Mouse (Mus musculus) forebrain, embryonic 15.5 days (tissue): ENCODE measurements at regions not wholly inside any gene's neighbourhood (a gene's known extent, or its start where the extent isn't known, plus 50 kb on each side); places are given as distances from the start of the nearest gene placed in this dataset.

Source experiments
- ATAC-seq: fragments of 200-750 bp; cut with Nextera tagmentation; replicated peaks from 2 replicates; pipeline ENCODE4 v1.8.0; 2017; ENCODE audit warnings: mild to moderate bottlenecking, moderate TSS enrichment, moderate library complexity
- H3K27ac ChIP-seq: fragments of 300-500 bp; sonication (generic); replicated peaks from 2 replicates; pipeline ENCODE4 v1.5.1; 2015; ENCODE audit warnings: mild to moderate bottlenecking, inconsistent platforms
- H3K27me3 ChIP-seq: fragments of 300-500 bp; sonication (generic); 2 replicates; pipeline ENCODE4 v1.6.1; 2015; ENCODE audit warnings: inconsistent platforms
- H3K36me3 ChIP-seq: fragments of 300-500 bp; sonication (generic); 2 replicates; pipeline ENCODE4 v1.6.1; 2015; ENCODE audit warnings: mild to moderate bottlenecking, inconsistent platforms
- H3K4me1 ChIP-seq: fragments of 300-500 bp; sonication (generic); 2 replicates; pipeline ENCODE4 v1.6.1; 2015; ENCODE audit warnings: inconsistent platforms
- H3K4me2 ChIP-seq: fragments of 300-500 bp; sonication (generic); replicated peaks from 2 replicates; pipeline ENCODE4 v1.6.1; 2015; ENCODE audit warnings: mild to moderate bottlenecking, inconsistent platforms
- H3K4me3 ChIP-seq: fragments of 300-500 bp; sonication (generic); 2 replicates; pipeline ENCODE4 v1.5.1; 2015; ENCODE audit warnings: mild to moderate bottlenecking, inconsistent platforms
- H3K9ac ChIP-seq: fragments of 300-500 bp; sonication (generic); replicated peaks from 2 replicates; pipeline ENCODE4 v1.6.1; 2015; ENCODE audit warnings: mild to moderate bottlenecking, inconsistent platforms
- H3K9me3 ChIP-seq: fragments of 300-500 bp; sonication (generic); 2 replicates; pipeline ENCODE4 v1.6.1; 2016; ENCODE audit warnings: inconsistent platforms
- WGBS: fragments of 180-500 bp; shearing (Covaris S2); methylation state at CpG from one replicate; pipeline ENCODE4 v1.1.7; 2015; ENCODE audit warnings: mixed read lengths; 5-methylcytosine and 5-hydroxymethylcytosine counted together

- H3K27me3 ChIP-seq, result no peaks in the 10 kb centered on the region
Observed at GRCm38 (mm10) chr9:34234734-34235133, 251.0 kb upstream of the Kirrel3 start.

DNA sequence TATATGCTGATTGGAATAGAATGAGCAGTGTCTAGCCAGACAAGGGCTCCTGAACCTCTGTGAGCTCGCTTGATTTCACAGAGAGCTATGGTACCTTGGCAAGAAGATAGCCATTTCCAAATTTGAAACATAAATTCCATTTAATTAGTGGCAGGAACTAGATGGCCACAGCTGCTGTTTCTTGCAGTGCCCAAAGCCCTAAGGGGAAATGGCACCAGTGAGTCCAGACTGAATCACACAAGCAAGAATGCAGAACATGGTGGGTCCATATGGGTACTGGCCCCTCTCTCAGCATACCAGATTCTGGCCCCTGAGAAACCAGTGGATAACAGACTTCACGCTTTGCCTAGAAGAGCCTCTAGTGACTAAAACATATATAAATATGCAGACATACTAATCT is 246.2 kb upstream of the Kirrel3 start:
- Histone ChIP-seq H3K4me3 (no peak overlapping the region), H3K4me2 (no peak overlapping the region), H3K9ac (no peak overlapping the region), H3K36me3 (no peaks in the 10 kb centered on the region), H3K4me1 (no peaks in the 10 kb centered on the region), H3K9me3 (no peaks in the 10 kb centered on the region), H3K27me3 (no peaks in the 10 kb centered on the region), H3K27ac (no peak overlapping the region)
- ATAC-seq, result no peak
- 85% methylated on average over 2 of the region's 2 CpGs for WGBS

More at GRCm38 (mm10) chr9:34234734-34235133, 251.0 kb upstream of the Kirrel3 start:
- H3K27ac ChIP-seq, result no peak overlapping the region
- no peak for ATAC-seq
- no peaks in the 10 kb centered on the region for H3K4me1 ChIP-seq
- no peak overlapping the region for H3K9ac ChIP-seq
- no peak overlapping the region for H3K4me3 ChIP-seq
- H3K4me2 ChIP-seq, result no peak overlapping the region
- H3K36me3 ChIP-seq, result no peaks in the 10 kb centered on the region
- H3K9me3 ChIP-seq, result no peaks in the 10 kb centered on the region

GRCm38 (mm10) chr9:34243674-34244073 is 242.0 kb upstream of the Kirrel3 start:
- Histone ChIP-seq H3K9ac (no peak overlapping the region), H3K4me3 (no peak overlapping the region), H3K27ac (no peak overlapping the region), H3K27me3 (no peaks in the 10 kb centered on the region), H3K36me3 (no peaks in the 10 kb centered on the region), H3K4me1 (no peaks in the 10 kb centered on the region), H3K9me3 (no peaks in the 10 kb centered on the region), H3K4me2 (no peak overlapping the region)
- ATAC-seq, result no peak
- 88% methylated on average over 2 of the region's 2 CpGs for WGBS

GRCm38 (mm10) chr9:34244576-34244975 is 241.1 kb upstream of the Kirrel3 start:
- H3K27ac ChIP-seq, result no peak overlapping the region
- H3K4me3 ChIP-seq, result no peak overlapping the region
- H3K9ac ChIP-seq, result no peak overlapping the region
- H3K4me1 ChIP-seq, result no peaks in the 10 kb centered on the region
- H3K4me2 ChIP-seq, result no peak overlapping the region
- no peaks in the 10 kb centered on the region for H3K9me3 ChIP-seq
- ATAC-seq, result no peak
- no peaks in the 10 kb centered on the region for H3K27me3 ChIP-seq
- no peaks in the 10 kb centered on the region for H3K36me3 ChIP-seq
- 80% methylated on average over 5 of the region's 5 CpGs for WGBS

DNA sequence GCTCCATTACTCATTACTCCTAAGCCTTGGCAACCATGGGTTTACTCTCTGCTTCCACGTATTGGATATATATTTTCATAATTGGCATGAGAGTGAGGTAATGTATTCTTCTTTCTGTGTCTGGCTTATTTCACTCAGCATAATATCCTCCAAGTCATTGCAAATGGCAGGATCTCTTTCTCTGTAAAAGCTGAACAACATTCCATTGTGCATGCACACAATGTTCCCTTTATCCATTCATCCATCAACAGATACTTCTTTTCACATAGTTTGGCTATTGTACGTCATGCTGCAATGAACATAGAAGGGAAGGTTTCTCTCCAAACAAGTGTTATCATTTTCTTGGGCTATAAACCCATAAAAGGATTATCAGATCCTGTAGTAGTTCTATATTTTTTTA is 232.9 kb upstream of the Kirrel3 start:
- WGBS, result 59% methylated on average over 2 of the region's 2 CpGs
- no peaks in the 10 kb centered on the region for H3K4me1 ChIP-seq
- no peaks in the 10 kb centered on the region for H3K9me3 ChIP-seq
- no peak overlapping the region for H3K4me3 ChIP-seq
- no peaks in the 10 kb centered on the region for H3K27me3 ChIP-seq
- no peaks in the 10 kb centered on the region for H3K36me3 ChIP-seq
- ATAC-seq, result no peak
- H3K27ac ChIP-seq, result no peak overlapping the region
- no peak overlapping the region for H3K4me2 ChIP-seq
- no peak overlapping the region for H3K9ac ChIP-seq

DNA sequence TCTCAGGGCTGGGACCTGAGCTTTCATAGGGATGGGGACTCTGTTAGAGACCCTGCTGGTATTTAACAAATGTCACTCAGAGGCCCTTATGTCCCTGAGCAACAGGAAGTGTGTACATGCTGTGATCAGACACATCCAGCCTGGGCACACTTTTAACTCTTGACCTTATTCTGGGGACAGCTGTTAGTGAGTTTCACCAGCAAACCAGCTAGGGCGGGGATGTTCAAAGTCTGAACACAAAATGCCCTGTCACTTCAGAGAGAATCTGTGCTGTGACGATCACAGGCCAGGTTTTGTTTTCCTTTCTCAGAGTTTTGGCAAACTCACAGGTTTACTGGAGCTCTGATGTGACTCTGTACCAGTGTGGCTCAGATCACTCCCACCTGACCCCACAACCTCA is 227.2 kb upstream of the Kirrel3 start:
- 61% methylated on average over 2 of the region's 2 CpGs for WGBS
- ATAC-seq, result no peak
- Histone ChIP-seq H3K36me3 (no peaks in the 10 kb centered on the region), H3K9ac (no peak overlapping the region), H3K4me2 (no peak overlapping the region), H3K4me1 (no peaks in the 10 kb centered on the region), H3K9me3 (no peaks in the 10 kb centered on the region), H3K4me3 (no peak overlapping the region), H3K27me3 (no peaks in the 10 kb centered on the region), H3K27ac (no peak overlapping the region)

GRCm38 (mm10) chr9:34278068-34278467 is 207.6 kb upstream of the Kirrel3 start:
- Histone ChIP-seq H3K9me3 (no peaks in the 10 kb centered on the region), H3K9ac (no peak overlapping the region), H3K36me3 (no peaks in the 10 kb centered on the region), H3K4me1 (peaks cover 10% of the 10 kb centered on the region), H3K27me3 (no peaks in the 10 kb centered on the region), H3K27ac (no peak overlapping the region), H3K4me3 (no peak overlapping the region), H3K4me2 (no peak overlapping the region)
- WGBS, result 67% methylated on average over 5 of the region's 5 CpGs
- no peak for ATAC-seq

DNA sequence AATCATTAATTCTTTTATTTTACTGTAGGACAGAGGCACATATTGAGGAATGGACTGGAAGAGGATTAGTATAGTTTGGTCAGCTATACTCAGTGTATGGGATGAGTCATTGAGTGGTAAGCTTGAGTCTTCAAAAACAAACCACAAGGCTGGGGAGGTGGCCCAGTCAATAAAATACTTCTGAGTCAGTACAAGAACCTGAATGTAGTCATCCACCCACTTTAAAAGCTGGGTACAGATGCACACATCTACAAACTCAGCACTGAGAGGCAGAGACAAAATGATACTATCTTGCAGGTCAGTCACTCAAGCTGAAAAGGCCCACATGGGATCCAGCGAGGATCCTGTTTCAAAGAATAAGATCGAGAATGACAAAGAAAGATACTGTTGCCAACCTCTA is 206.3 kb upstream of the Kirrel3 start:
- Histone ChIP-seq H3K4me3 (no peak overlapping the region), H3K4me1 (peaks cover 10% of the 10 kb centered on the region), H3K36me3 (no peaks in the 10 kb centered on the region), H3K4me2 (no peak overlapping the region), H3K27me3 (no peaks in the 10 kb centered on the region), H3K27ac (no peak overlapping the region), H3K9me3 (no peaks in the 10 kb centered on the region), H3K9ac (no peak overlapping the region)
- 76% methylated on average over 2 of the region's 2 CpGs for WGBS
- ATAC-seq, result no peak

DNA sequence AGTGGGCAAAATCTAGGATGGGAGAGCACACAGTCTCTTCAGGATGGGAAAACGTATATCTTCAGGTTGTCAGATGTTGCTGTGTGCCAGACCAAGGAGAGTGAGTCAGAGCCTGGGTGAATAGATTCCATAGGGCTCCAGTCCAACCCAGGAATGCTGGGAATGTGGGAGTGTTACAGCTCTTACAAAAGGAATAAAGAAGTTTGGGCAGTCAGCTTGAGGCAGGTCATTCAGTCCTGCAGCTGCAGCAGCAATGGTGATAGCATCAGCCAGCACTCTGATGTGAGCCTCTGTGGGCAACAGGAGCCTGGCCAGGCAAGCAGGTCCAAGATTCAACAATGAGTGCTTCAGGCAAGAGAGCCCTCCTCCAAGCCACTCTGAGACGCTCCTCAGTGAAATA is 205.8 kb upstream of the Kirrel3 start:
- Histone ChIP-seq H3K9me3 (no peaks in the 10 kb centered on the region), H3K4me3 (no peak overlapping the region), H3K4me1 (peaks cover 10% of the 10 kb centered on the region), H3K4me2 (no peak overlapping the region), H3K27me3 (no peaks in the 10 kb centered on the region), H3K27ac (no peak overlapping the region), H3K9ac (no peak overlapping the region), H3K36me3 (no peaks in the 10 kb centered on the region)
- peak; percentile 78 for ATAC-seq
- 12% methylated on average over 2 of the region's 2 CpGs for WGBS

DNA sequence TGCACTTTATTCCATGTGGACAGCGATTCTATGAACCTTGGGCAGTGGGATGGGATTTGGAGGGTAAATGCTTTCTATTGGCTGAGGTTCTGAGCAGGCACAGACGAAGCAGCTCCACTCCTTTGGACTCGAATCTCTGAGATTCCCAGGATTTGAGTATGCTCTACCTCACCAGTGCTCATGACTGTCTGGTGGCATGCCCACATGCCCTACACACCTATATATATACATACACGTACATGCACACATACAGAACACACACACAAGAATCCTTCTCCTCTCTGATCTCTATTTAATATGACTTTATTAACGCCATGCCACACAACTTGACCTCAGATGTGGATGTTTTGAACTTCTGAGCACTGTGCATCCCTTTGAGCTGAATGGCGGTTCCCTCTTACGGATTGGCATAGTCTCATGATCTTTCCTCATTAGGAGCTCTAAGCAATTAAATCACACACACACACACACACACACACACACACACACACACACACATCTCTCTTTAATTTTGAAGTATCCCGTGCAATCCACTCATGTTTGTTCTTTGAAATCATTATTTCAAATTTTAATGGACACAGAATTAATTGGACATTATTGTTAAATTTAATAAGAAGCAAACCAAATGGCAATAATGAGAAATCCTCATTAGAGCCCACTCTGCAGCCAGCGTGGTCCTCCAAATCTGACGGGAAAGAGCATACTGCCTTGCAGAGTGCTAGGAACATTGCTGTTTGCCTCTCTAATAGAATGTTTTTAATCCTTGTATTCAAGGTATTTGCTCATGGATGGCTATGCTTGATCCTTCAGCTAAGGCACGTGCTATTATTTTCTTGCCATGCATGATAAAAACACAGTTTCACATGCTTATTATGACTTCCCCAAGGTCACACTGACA is 205.1 kb upstream of the Kirrel3 start:
- Histone ChIP-seq H3K36me3 (no peaks in the 10 kb centered on the region), H3K27me3 (no peaks in the 10 kb centered on the region), H3K4me3 (no peak overlapping the region), H3K9me3 (no peaks in the 10 kb centered on the region), H3K4me1 (peaks cover 10% of the 10 kb centered on the region), H3K27ac (no peak overlapping the region), H3K4me2 (no peak overlapping the region), H3K9ac (no peak overlapping the region)
- WGBS, result 32% methylated on average over 11 of the region's 11 CpGs
- ATAC-seq, result peak; percentile 55

- ATAC-seq, result no peak
Observed at GRCm38 (mm10) chr9:34323571-34323970, 162.1 kb upstream of the Kirrel3 start.

DNA sequence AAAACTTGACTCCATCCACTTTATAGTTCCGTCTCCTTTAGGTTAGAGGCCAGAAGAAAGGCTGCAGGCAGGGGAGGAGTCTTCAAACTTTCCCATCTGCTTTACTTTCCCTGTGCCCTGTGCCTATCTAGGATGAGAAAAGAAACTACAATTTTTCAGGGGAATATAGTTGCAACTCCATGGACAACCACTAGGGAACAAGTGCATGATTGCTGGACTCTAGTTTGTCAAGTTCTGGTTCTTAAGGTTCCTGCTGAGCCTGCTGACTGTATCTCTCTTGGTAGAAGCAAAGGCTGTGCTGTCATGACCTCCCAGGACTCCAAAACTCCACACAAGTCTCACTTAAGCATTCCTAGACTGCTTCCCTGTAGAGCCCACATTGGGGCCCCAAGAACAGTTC is 157.0 kb upstream of the Kirrel3 start:
- H3K36me3 ChIP-seq, result no peaks in the 10 kb centered on the region
- no peak overlapping the region for H3K4me2 ChIP-seq
- peaks cover 10% of the 10 kb centered on the region for H3K4me1 ChIP-seq
- H3K27me3 ChIP-seq, result no peaks in the 10 kb centered on the region
- H3K4me3 ChIP-seq, result no peak overlapping the region
- 86% methylated on average over 1 of the region's 1 CpGs for WGBS
- ATAC-seq, result no peak
- H3K27ac ChIP-seq, result no peak overlapping the region
- no peaks in the 10 kb centered on the region for H3K9me3 ChIP-seq
- H3K9ac ChIP-seq, result no peak overlapping the region

More at GRCm38 (mm10) chr9:34323571-34323970, 162.1 kb upstream of the Kirrel3 start:
- no peak overlapping the region for H3K9ac ChIP-seq
- no peaks in the 10 kb centered on the region for H3K9me3 ChIP-seq
- H3K36me3 ChIP-seq, result no peaks in the 10 kb centered on the region
- 33% methylated on average over 1 of the region's 1 CpGs for WGBS
- no peak overlapping the region for H3K4me3 ChIP-seq
- H3K4me2 ChIP-seq, result no peak overlapping the region
- H3K27me3 ChIP-seq, result no peaks in the 10 kb centered on the region
- no peak overlapping the region for H3K27ac ChIP-seq
- H3K4me1 ChIP-seq, result peaks cover 4% of the 10 kb centered on the region; the same call in 1 of the 2 replicates

DNA sequence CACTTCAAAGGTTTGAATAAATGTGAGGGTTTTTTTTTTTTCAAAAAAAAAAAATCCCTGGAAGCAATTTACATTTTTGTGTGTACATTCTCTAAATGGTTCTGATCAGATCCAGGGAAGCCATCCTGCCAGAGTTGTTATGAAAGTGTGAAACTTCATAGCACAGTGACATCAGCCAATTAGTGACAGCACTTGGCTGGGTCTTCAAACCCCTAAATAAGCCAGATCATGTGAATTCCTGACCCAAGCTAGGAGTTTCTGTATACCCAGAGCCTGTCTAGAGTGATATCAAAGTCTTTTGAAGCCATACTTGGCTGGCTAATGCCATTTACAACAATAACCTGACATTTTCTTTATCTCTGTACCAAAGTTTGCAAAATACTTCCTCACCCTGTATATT is 151.6 kb upstream of the Kirrel3 start:
- no peak overlapping the region for H3K9ac ChIP-seq
- H3K9me3 ChIP-seq, result no peaks in the 10 kb centered on the region
- ATAC-seq, result peak; percentile 73
- H3K4me2 ChIP-seq, result no peak overlapping the region
- peaks cover 26% of the 10 kb centered on the region for H3K4me1 ChIP-seq
- H3K27me3 ChIP-seq, result no peaks in the 10 kb centered on the region
- no peak overlapping the region for H3K4me3 ChIP-seq
- no peaks in the 10 kb centered on the region for H3K36me3 ChIP-seq
- H3K27ac ChIP-seq, result peak overlapping the region; percentile 69
